Mouse (Mus musculus): ENCODE measurements at regions not wholly inside any gene's neighbourhood (a gene's known extent, or its start where the extent isn't known, plus 50 kb on each side); places are given as distances from the start of the nearest gene placed in this dataset.
A peak's percentile ranks its signal among the peaks of the same experiment; 100 is the strongest.

DNA sequence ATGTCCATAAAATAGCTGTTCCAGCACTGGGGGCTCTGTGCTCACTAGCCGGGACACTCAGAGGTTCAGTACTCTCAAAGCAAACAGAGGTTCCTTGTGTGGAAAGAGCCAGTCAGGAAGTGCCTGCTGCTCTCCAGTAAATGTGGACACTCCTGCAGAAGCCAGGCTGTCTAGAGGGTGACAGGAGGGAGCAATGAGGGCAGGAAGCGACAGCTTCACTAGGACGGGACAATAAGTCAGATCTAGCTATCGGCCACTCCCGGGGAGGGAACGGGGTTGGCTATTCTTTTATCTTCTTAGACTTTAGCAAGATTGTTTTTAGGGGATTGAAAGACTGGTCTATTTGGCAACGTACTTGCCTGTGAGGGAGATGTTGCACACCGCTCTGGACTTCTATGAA is 154.7 kb upstream of the Klf3 start:
- DNase-seq (ENCODE audit: low spot score in 2 of 2) = no peak

DNA sequence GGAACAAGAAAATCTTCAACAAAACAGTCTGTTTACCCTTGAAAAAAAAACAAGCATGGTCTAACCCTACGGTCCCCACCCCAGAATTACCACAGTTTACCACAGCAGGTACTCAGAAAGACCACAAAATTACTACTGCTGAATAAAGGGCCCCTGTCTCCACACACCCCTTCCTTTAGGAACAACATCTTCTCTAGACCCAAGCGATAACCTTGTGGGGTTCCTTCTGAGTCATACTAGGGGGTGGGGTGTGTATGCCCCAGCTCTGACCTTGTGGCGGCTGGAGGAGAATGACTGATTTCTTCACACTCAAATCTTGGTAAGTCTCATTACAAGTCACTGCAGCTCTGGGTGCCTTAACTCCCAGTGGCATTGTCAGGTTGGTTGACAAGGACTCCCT is 151.8 kb upstream of the Klf3 start:
- DNase-seq (ENCODE audit: low spot score in 2 of 2) = no peak

DNA sequence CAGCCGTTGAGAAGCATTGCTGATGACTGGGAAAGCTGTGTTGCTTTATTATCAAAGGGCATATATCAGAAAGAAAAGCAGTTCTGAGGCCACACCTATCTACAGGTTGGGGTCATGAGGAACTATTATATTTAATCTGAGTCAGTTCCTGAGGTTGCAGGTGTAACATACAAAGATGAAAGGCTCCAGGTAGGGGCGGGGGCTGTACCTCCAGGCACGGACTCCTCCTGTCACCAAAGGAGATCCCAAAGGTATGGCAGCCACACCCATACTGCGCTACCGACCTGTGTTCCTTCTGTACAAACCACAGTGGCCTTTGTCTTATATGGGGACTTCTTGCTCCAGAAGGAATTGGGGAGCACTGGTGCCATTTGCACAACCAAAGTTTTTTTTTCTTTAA is 149.4 kb upstream of the Klf3 start:
- DNase-seq (ENCODE audit: low spot score in 2 of 2) = no peak

DNA sequence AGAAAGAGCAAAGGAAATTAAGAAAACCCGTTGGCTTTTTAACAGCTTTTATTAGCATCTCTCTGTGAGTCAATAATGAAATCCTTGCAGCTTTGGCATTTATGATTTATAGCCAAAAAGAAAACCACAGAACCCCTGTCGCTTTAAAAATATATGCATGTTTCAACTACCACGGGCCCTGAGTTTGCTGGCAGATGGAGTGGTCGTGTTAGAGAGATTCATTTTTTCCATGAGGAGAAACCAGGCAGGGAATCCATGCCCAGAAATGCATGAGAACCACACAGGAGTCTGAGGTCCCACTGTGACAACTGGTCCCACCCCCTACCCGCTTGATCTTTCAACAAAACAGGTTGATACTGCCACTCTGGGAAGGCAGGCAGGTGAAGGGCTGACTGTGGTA is 147.9 kb upstream of the Klf3 start:
- no peak for DNase-seq (ENCODE audit: low spot score in 2 of 2)

DNA sequence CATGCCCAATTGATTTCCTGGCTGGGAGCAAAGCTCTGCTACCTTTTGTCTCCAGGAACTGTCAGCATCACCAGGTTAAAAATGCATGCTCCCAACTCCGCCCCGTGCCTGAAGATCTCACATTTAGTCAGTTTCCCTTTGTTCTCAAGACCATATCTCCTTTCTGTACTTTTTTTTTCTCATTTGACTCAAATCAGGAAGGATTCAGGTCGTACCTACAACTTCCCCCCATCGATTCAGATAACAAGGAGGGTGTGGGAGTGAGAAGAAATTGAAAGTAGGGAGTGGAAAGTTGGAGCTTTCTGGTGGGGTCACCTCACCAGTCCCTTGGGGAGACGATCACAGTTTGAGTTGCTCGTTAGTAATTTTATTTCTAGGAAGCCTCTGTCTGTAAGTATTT is 141.2 kb upstream of the Klf3 start:
- no peak for DNase-seq (ENCODE audit: low spot score in 2 of 2)

DNA sequence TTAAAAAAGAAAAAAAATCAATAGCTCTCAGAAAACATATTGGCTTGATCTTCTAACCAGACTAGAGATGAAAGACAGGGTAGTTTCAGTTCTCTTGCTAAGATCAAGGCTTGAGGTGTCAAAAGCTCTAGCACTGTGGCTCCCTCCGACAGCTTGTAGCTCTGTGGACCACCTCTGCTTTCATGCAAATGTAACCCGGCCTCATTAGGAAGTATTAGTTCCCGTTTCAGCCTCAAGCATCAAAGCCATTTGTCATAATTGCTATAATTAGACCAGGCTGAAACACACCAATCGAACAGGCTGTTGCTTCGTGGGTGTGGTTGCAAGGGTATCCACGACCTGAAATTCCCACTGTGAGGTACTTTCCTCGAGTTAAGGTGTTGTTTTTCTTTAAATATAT is 140.7 kb upstream of the Klf3 start:
- peak in 1 of 2 experiments; percentile 27 for DNase-seq (ENCODE audit: low spot score in 2 of 2)

DNA sequence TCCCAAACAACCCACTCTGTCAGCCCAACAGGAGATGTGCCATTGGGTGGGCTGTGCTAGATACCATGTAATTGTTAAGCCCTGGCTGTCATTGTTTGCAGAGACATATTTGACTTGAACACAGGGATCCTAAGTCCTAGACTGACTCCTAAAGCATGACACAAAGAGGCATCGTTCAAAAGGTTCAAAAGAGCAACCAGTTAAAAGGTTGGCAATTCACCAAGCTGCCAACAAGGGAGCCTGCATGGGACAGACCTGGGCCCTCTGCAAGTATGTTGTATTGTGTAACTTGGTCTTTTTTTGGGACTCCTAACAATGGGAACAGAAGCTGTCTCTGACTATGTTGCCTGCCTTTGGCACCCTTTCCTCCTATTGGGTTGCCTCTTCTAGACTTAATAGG is 139.4 kb upstream of the Klf3 start:
- no peak for DNase-seq (ENCODE audit: low spot score in 2 of 2)

DNA sequence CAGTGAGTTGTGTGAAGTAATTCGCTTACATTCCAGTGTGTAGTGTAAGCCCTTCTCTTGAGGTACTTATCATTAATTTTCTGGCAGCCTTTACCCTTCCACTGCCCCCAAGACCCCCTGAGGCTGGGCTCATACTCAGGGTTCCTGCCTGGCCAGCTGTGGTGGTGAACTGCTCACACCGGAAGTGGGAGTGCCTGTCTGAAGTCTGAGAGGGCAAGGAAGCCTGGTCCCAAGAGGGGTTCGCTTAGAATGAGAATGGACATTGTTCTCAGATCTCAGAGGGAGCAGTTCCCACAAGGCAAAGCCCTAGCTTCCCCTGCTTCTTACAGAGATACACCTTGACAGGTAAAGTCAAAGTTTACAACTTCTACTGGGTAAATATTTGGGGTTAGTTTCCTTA is 138.1 kb upstream of the Klf3 start:
- DNase-seq (ENCODE audit: low spot score in 2 of 2) = no peak

DNA sequence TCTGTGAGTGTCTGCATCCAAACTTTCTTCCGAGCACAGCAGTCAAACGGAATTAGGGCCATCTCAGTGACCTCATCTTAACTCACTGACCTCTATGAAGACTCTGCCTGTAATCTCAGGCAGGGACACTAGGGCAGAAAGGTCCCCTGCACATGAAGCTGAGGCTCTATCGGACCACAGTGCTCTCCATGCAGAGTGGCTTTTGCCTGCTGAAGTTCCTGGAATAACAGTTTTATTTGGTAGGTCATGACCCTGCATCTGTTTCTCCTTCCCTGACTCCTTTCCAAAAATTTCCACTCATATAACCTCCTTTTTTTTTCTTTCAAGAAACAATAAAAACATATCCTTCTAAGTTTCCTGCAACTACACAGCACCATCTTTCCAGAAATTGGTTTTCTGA is 136.9 kb upstream of the Klf3 start:
- DNase-seq (ENCODE audit: low spot score in 2 of 2) = no peak

DNA sequence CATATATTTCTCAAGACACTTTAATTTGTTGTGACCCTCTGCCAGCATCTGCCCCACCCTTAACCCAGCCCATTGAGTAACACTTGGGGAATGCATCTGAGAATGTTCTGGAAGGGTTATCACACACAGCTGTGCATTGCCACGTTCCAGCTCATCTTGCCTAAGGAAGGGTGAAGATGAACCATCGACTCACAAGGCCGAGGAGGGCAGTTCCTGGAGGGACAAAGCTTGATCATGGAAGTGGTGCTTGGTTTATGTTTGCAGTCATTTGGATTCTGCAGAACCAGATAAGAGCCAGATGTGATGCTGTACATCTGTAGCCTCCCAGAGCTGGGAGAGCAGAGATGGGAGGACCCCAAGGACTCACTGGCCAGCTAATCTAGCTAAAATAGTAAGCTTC is 136.1 kb upstream of the Klf3 start:
- DNase-seq (ENCODE audit: low spot score in 2 of 2) = no peak

DNA sequence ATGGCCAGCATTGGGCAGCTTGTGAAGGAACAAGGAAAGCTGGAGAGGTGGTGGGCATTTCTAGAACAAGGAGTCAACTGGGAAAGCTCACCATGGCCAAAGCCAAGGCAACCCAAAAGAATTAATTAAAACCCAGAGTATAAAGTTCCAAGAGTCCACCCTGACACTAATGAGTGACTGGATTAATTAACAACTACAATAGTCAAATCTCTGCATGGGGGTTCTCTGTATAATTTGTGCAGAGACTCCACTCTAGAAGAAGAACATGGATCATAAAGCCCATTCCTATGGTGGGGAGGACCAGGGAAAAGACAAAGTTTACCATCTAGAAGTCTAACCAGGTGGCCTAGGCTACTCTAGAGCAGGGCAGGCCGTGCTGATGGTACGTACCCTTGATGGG is 129.3 kb upstream of the Klf3 start:
- DNase-seq (ENCODE audit: low spot score in 2 of 2) = no peak

DNA sequence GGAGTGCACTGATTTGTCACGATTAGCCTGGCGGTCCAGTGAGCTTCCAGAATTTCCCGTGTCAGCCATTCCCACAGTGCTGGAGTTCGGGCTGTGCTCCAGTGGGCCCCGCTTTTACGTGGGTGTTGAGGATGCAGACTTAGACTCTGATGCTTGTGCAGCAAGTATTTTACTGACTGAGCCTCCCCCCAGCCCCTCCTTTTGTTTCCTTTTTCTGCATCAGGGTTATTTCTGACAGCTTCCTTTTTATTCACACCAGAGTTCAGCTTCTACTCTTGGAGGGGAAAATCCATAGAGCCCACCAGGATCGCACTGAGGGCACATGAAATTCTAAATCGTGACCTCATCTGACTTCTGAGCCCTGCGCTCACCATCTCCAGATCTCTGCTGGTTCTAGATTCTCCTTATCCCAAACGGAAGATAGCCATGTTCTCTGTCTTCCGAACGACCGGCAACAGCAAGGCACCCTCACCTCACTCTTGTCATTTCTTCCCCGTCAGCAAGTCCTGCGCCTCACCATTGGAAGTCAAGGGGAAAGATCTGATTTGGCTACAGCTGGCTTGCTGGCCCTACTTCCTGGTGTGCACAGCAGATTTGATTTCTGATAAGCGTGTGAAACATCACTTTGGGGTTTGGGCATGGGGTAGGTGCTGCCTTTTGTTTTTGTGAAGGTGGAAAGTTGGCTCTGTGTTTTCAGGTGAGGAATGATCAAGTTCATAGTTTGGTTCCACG is 126.8 kb upstream of the Klf3 start:
- DNase-seq (ENCODE audit: low spot score in 2 of 2) = no peak

DNA sequence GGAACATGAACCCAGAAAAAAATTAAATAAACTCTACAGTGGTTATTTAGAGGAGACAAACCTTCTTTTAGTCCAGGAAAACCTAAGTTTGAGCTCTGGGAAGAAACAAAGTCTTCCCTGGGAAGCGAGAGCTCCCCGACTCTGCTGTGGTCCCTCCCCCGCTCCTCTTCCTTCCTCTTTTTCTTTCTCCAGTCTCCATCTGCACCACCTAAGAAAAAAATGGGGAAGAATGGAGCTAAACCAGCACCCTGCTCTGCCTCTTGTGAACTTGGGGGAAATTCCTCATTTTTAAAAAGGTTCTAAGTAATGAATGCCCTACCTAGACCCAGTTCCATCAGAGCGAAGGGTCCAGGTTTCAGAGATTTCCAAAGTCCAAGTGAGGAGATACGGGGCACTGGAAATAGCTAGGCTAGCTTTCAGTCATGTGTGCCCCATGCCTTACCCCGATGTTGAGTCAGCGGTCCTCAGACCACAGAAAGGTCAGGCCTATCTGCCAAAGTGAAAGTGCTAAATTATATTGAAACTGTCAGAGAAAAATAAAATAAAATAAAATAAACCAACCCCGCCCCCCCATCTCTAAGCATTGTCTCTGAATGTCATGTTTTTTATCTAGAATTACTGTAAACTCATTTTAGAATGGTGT is 126.1 kb upstream of the Klf3 start:
- DNase-seq (ENCODE audit: low spot score in 2 of 2) = no peak

DNA sequence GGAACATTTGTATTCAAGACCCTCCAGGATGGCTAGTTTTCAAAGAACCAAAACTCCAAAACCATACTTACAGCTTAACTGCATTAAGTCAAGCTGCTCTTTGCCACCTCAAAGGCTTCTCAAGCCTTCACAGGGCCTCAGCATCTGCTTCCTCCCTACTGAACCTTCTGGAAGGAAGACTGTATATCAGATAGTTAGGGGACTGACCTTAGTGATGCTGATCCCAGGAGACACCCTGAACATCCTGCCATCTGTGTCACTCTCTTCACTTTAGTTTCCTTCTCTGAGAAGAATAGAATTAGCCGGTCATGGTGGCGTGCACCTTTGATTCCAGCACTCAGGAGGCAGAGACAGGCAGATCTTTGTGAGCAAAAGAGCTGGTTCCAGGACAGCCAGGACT is 124.5 kb upstream of the Klf3 start:
- DNase-seq (ENCODE audit: low spot score in 2 of 2) = no peak

DNA sequence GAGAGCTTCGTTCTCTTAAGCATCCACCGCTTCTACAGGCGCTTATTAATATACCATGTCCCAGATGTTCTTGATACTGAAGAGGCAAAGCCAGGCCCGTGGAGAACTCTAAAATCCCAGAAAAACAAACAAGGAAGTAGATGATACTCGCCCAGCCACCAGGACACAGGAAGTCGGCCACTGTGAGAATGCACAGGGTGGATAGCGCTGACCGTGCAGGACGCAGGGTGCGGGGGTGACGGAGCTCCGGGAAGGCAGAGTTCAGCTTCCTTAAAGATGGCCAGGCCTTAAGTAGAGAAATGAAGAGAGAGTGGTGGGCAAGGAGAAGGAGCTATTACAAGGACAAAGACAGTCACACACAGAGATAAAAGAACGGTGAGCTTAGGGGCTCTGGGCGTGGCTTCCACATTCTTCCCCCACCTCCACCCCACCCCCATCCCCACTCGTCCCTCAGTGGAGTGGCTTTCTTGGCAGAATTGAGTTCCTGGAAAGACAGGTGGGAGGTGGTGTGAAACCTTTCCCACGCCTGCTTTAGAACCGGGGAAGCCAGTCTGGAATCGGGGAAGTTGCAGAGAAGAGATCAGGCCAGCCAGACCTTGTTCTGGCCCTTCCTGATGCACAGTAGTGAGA is 123.1 kb upstream of the Klf3 start:
- DNase-seq (ENCODE audit: low spot score in 2 of 2) = no peak

DNA sequence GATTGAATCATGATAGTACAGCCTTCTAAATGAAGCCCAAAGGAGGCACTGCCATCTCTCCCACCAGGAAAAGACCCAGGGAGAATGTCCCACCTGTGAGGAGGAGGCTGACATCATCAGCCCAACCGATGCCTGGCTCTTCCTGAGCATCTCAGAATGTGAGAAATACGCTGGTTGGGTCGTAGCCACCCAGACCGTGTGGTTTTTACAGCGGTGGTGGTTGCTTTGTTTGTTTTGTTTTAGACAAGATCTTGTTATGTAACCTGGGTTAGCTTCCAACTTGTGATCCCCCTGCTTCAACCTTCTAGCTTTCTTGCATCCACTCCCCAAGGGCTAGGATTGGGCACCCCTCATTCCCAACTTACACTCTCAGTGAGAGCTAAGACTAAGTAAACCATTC is 122.0 kb upstream of the Klf3 start:
- no peak for DNase-seq (ENCODE audit: low spot score in 2 of 2)

DNA sequence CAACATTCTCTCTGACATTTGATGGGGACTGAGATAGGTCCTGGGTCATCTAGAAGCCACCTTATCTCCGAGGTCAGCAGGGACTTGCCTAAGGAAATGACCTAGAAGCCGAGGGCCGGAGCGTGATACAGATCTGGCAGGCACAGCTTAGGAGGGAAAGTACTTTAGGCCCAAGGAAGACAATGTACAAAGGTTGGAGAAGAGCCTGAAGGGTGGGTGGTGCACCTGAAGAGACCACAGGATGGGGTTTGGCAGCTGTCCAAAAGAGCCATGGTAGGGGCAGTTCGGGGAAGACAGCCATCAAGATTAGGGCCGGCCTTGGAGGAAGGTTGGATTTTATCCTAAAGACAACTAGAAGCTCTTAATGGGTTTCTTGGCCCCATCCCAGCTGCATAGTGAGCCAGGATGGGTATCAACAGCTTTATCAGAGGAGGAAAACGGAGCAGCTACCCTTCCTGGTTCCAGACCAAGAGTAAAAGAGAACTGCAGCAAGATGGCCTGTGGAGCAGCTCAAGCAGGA is 120.8 kb upstream of the Klf3 start:
- DNase-seq (ENCODE audit: low spot score in 2 of 2) = no peak

DNA sequence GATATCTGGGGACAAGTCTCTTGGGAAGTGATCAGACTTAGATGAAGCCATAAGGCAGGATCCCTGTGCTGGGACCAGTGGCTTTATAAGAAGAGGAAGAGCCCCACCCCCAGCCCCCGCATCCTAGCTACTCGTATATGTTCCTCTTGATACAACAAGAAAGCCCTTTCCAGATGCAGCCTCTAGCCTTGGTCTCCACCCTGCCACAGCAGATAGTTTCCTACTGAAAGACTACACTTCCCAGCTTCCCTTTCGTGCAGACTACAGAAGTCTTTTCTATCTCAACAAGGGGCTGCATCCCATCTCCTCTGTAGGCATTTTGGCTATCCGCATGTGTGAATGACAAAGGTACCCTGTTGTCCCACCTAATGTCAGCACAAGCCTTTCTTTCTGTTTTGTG is 119.8 kb upstream of the Klf3 start:
- DNase-seq (ENCODE audit: low spot score in 2 of 2) = no peak

DNA sequence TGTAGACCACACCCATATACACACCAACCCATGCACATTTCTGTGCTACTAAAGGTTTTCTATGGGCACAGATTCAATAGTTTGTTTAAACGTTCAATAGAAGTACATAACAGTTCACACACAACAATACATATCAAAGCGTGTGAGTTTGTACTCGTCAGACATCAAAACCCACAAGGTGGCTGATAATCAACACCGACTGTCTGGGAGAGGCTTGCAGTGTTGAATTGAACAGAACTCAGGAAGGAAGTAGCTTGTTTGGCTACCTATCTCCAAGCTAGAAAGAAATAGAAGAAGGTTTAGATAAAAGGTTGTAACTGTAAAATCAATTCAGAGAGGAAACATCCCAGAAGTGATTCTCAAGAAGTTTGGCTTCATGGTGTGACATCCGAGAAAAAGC is 118.9 kb upstream of the Klf3 start:
- no peak for DNase-seq (ENCODE audit: low spot score in 2 of 2)

DNA sequence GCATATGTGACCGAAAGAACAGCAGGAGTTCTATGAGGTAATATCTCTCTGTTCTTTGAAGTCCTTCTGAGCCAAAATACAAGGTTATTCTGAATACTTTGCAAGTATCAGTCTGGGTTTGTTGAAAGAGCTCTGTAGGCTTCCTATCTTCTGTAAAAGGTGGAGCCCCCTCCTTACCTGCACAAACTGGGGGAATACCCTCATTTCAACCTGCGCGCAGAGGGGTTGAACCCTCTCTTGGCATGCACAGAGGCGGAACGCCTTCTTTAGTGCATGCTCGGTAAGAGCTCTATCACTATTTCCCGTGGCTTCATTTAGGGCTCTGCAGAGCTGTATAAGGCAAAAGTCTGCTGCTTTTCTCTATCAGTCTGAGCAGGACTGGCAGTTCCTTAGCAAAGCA is 113.0 kb upstream of the Klf3 start:
- no peak for DNase-seq (ENCODE audit: low spot score in 2 of 2)

DNA sequence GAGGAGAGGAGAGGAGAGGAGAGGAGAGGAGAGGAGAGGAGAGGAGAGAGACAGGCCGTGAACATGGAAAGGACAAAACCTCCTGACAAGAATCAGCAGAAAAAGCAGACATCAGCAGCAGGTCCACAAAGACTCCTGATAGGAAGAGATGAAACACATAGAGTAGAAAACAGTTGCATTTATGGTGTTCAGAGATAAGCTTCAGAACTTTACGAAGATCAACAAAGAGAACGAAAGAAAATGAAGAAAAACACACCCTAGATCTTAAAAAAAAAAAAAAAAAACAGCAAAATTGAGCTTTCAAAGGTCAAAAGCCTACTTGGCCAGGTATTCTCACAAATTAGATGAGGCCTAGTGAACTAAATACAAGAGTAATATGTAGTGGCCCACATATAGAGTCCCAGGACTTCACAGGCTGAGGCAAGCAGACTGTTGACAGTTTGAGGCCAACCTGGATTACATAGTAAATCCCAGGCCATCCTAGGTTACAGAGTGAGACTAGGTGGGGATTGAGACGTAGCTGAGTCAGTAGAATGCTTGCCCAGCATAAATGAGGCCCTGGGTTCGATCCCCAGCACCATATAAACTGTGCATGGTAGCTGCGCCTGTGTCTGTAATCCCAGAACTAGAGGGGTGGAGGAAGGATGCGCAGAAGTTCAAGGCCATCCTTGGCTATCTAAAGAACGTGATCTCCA is 111.6 kb upstream of the Klf3 start:
- DNase-seq (ENCODE audit: low spot score in 2 of 2) = no peak

DNA sequence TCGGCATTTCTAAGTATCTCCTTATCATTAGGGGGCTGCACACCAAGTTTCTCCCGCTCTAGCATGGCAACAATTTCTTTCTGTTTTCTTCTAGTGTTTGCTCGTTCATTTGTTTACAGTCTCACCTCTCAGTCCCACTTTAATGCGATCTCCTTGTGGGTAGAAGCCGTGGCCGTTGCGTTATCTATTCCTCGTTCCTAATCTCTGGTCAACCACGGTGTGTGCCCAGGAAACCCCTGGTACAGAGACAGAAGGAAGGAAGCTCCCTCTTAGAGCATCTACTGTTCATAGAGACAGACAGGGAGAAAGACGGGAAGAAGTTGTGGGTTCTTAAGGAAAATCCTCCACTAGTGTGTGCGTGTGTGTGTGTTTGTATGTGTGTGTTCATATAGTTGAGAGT is 110.9 kb upstream of the Klf3 start:
- DNase-seq (ENCODE audit: low spot score in 2 of 2) = no peak

DNA sequence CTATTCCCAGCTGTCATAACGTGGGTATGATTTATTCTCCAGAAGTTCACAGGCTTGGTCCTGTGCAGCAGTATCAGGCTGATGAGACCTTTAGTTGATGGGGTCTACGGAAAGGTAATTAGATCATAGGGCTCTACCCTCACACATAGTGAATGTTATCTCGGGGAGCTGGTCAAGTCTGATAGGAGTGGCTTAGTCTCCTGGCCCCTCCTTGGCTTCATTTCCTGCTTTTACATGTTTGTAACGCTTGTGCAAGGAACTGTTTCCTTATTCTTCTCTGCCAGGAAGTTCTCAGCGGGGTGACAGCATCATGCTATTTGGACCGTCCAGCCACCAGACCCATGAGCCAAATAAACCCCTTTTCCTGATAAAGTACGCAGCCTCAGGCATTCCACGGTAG is 109.6 kb upstream of the Klf3 start:
- no peak for DNase-seq (ENCODE audit: low spot score in 2 of 2)

Measured in spleen, postnatal 14 days (tissue).